ENCODE assay signal across 10 mouse cellular contexts in the genomic region with DNA sequence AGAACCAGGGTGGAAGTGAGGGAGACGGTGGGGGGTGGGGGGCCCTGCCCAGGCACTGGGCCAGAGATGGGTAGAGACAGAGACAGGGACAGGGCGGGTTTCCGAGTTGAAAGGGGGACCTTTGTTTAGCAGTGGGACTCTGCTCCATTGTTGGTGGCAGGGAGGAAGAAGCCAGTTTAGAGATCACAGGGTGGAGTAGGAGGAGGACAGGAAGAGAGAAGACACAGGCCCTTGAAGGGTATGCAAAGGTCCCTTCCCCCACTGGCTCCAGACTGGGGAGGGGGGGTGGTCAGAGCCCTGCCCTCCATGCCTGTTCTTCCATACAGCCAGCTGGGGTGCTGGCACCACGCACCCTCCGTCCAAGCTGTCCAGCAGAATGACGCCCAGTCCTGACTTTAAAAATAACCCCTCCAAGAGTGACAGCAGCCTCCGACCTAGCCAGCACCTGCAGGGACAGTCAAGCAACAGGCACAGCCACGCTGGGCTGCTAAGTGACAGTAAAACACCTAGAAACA. TPM values are rescaled to one million over a fixed set of nuclear protein-coding genes. Genes with fewer than 3 reads are reported as not detected.
DNase-seq lines count a peak whose midpoint lies in the region; ATAC-seq and TF ChIP-seq lines count a peak whose summit lies in the region.
"Had no signal": no experiment of that assay in that cellular context is flagged by ENCODE, and none has a peak within 500 bp of the region (broad histone marks: within the 10 kb centered on the region; RNA-seq: fewer than 3 reads in every experiment).

No protein-coding gene starts in this region.

- peaks cover 8% of the 10 kb centered on the region; the same call in 1 of the 2 replicates for H3K36me3 ChIP-seq in liver, adult 2 months (ENCODE audit: control insufficient read depth, insufficient read depth, low read length)
- H3K36me3 ChIP-seq in intestine, embryonic 15.5 days: peaks cover 5% of the 10 kb centered on the region; the same call in 1 of the 2 replicates
- H3K36me3 ChIP-seq: G1E had no signal

- H3K4me3 ChIP-seq in liver, adult 2 months (ENCODE audit: insufficient read depth, low read depth, low read length): no peak overlapping the region
- H3K4me3 ChIP-seq in intestine, embryonic 15.5 days (replicated peaks): no peak overlapping the region
- H3K4me3 ChIP-seq in lung, adult 2 months (replicated peaks; ENCODE audit: extremely low read depth, low read depth, low read length): peak overlapping the region; percentile 1

- peak overlapping the region; percentile 12; the same call in 1 of the 2 replicates for H3K9ac ChIP-seq in liver, adult 2 months (ENCODE audit: low read depth, low read length)
- H3K9ac ChIP-seq in intestine, embryonic 15.5 days: 0 out of 2 replicates have a peak overlapping the region, but pooled peaks have one; percentile 23

- H3K27ac ChIP-seq in liver, adult 2 months (replicated peaks; ENCODE audit: insufficient read depth, low read depth, low read length): peak overlapping the region; percentile 21; the same call in 1 of the 2 replicates
- peak overlapping the region; percentile 41 for H3K27ac ChIP-seq in intestine, embryonic 15.5 days

- no peaks in the 10 kb centered on the region for H3K9me3 ChIP-seq in intestine, embryonic 15.5 days
- H3K9me3 ChIP-seq: G1E had no signal

- 58% methylated on average over 8 of the region's 8 CpGs for whole genome bisulfite sequencing in liver, adult 2 months
- WGBS in intestine, embryonic 15.5 days: 36% methylated on average over 8 of the region's 8 CpGs
- WGBS in lung, adult 2 months: 19% methylated on average over 8 of the region's 8 CpGs

- no peak for TF ChIP-seq POLR2A in liver, adult 2 months (IDR thresholded peaks at IDR 0.05; ENCODE audit: extremely low read depth, insufficient read depth, low read length)
- TF ChIP-seq POLR2A in lung, adult 2 months (IDR thresholded peaks at IDR 0.05; ENCODE audit: borderline replicate concordance, extremely low read depth, low read depth, low read length): no peak

- H3K4me2 ChIP-seq in intestine, embryonic 15.5 days (replicated peaks): peak overlapping the region; percentile 13; the same call in 1 of the 2 replicates

- no peak for DNase-seq in liver, adult 2 months (ENCODE audit: extremely low read depth, low read depth, low spot score)
- DNase-seq in liver: no peak
- DNase-seq in gastrocnemius, postnatal 14 days: peak; percentile 70
- peak; percentile 60 for DNase-seq in lung, adult 2 months
- DNase-seq in retina, postnatal 1 day: no peak
- DNase-seq in T-cell, adult 2 months (ENCODE audit: low spot score): no peak

- H3K79me2 ChIP-seq in liver, adult 2 months (ENCODE audit: control insufficient read depth, insufficient read depth, low read length): peaks cover 40% of the 10 kb centered on the region

- intact Hi-C loops in gastrocnemius, postnatal 14 days (cut with DNase I; ENCODE audit: low total_unique reads): no loop called here

- no peak for ATAC-seq in intestine, embryonic 15.5 days
- no peak for ATAC-seq in inflammation-experienced regulatory T-cells, adult 6 months

- no peak for TF ChIP-seq CTCF in liver, adult 2 months (IDR thresholded peaks at IDR 0.05; ENCODE audit: low read depth, low read length)
- TF ChIP-seq CTCF in lung, adult 2 months (IDR thresholded peaks at IDR 0.05; ENCODE audit: insufficient read depth, low read length): no peak

- H3K27me3 ChIP-seq in liver, adult 2 months (ENCODE audit: control insufficient read depth, insufficient read depth, low read length): no peaks in the 10 kb centered on the region
- no peaks in the 10 kb centered on the region for H3K27me3 ChIP-seq in intestine, embryonic 15.5 days (replicated peaks)

- H3K4me1 ChIP-seq in liver, adult 2 months (ENCODE audit: control insufficient read depth, insufficient read depth, low read length): peaks cover 39% of the 10 kb centered on the region
- H3K4me1 ChIP-seq in intestine, embryonic 15.5 days (replicated peaks): peaks cover 89% of the 10 kb centered on the region
- H3K4me1 ChIP-seq in lung, adult 2 months (ENCODE audit: control insufficient read depth, insufficient read depth, low read length): peaks cover 72% of the 10 kb centered on the region

RNA-seq across cellular contexts. Expression of gene Jup, which starts 7.6 kb away (rescaled TPM):
- 18.3 and 27.5 TPM in 2 replicates for total RNA-seq in liver, adult 2 months (2014; rRNA removed)
- polyA plus RNA-seq in liver, adult 2 months (2012; rRNA removed): 69.5 and 86.0 TPM in 2 replicates
- 10 to 100 TPM; 88.5 to 89.4 TPM for total RNA-seq in gastrocnemius, postnatal 14 days (2021)
- 133 and 139 TPM in 2 replicates for polyA plus RNA-seq in intestine, embryonic 15.5 days (2015; fragmentation: Nextera tagmentation; extraction: Ambion mirVana)
- polyA plus RNA-seq in lung, adult 2 months (2012; rRNA removed): 631 and 728 TPM in 2 replicates
- polyA plus RNA-seq in inflammation-experienced regulatory T-cells, adult 6 months (2017; shearing (Covaris generic)): 1 to 10 TPM in 1 of 3 experiments, under 1 TPM in 1, not detected in 1; 0.36 to 1.4 TPM
- polyA plus RNA-seq: G1E had no signal

RNA-seq across cellular contexts. Expression of gene P3h4, which starts 24.6 kb away (rescaled TPM):
- 1.2 and 1.5 TPM in 2 replicates for total RNA-seq in liver, adult 2 months (2014; rRNA removed)
- polyA plus RNA-seq in liver, adult 2 months (2012; rRNA removed): 0.81 and 1.2 TPM in 2 replicates
- total RNA-seq in gastrocnemius, postnatal 14 days (2021): 10 to 100 TPM; 10.9 to 12.0 TPM
- 44.1 and 45.4 TPM in 2 replicates for polyA plus RNA-seq in intestine, embryonic 15.5 days (2015; fragmentation: Nextera tagmentation; extraction: Ambion mirVana)
- 40.6 and 53.9 TPM in 2 replicates for polyA plus RNA-seq in lung, adult 2 months (2012; rRNA removed)
- under 1 TPM in 1 of 3 experiments, not detected in 2; 0.92 TPM for polyA plus RNA-seq in inflammation-experienced regulatory T-cells, adult 6 months (2017; shearing (Covaris generic))
- total RNA-seq: G1E had no signal
- polyA plus RNA-seq: G1E had no signal

RNA-seq across cellular contexts. Expression of gene Fkbp10, which starts 25.5 kb away (rescaled TPM):
- total RNA-seq in liver, adult 2 months (2014; rRNA removed): 0.74 and 1.1 TPM in 2 replicates
- 1.7 and 1.9 TPM in 2 replicates for polyA plus RNA-seq in liver, adult 2 months (2012; rRNA removed)
- total RNA-seq in gastrocnemius, postnatal 14 days (2021): 10 to 100 TPM; 26.1 to 31.3 TPM
- 84.2 and 86.6 TPM in 2 replicates for polyA plus RNA-seq in intestine, embryonic 15.5 days (2015; fragmentation: Nextera tagmentation; extraction: Ambion mirVana)
- polyA plus RNA-seq in lung, adult 2 months (2012; rRNA removed): 41.5 and 42.5 TPM in 2 replicates
- 1 to 10 TPM in 1 of 3 experiments, not detected in 2; 2.9 TPM for polyA plus RNA-seq in inflammation-experienced regulatory T-cells, adult 6 months (2017; shearing (Covaris generic))
- polyA plus RNA-seq: G1E had no signal

RNA-seq across cellular contexts. Expression of gene Hap1, which starts 34.1 kb away (rescaled TPM):
- total RNA-seq in liver, adult 2 months (2014; rRNA removed): 0.65 and 1.3 TPM in 2 replicates
- polyA plus RNA-seq in liver, adult 2 months (2012; rRNA removed): 0.40 and 1.2 TPM in 2 replicates
- total RNA-seq in gastrocnemius, postnatal 14 days (2021): under 1 TPM; 0.66 to 0.82 TPM
- 13.9 and 15.5 TPM in 2 replicates for polyA plus RNA-seq in intestine, embryonic 15.5 days (2015; fragmentation: Nextera tagmentation; extraction: Ambion mirVana)
- 9.3 and 14.3 TPM in 2 replicates for polyA plus RNA-seq in lung, adult 2 months (2012; rRNA removed)
- polyA plus RNA-seq in inflammation-experienced regulatory T-cells, adult 6 months (2017; shearing (Covaris generic)): 1 to 10 TPM in 1 of 3 experiments, under 1 TPM in 2; 0.55 to 1.1 (median 0.70) TPM
- total RNA-seq: hematopoietic stem cell, adult 5-6 weeks had no signal
- polyA plus RNA-seq: G1E had no signal

RNA-seq across cellular contexts. Expression of gene Nt5c3b, which starts 51.6 kb away (rescaled TPM):
- total RNA-seq in liver, adult 2 months (2014; rRNA removed): 4.4 and 5.2 TPM in 2 replicates
- polyA plus RNA-seq in liver, adult 2 months (2012; rRNA removed): 3.9 and 4.8 TPM in 2 replicates
- 10 to 100 TPM; 13.2 to 13.3 TPM for total RNA-seq in gastrocnemius, postnatal 14 days (2021)
- polyA plus RNA-seq in intestine, embryonic 15.5 days (2015; fragmentation: Nextera tagmentation; extraction: Ambion mirVana): 94.2 and 100 TPM in 2 replicates
- polyA plus RNA-seq in lung, adult 2 months (2012; rRNA removed): 21.7 and 31.5 TPM in 2 replicates
- polyA plus RNA-seq in inflammation-experienced regulatory T-cells, adult 6 months (2017; shearing (Covaris generic)): 100 to 1,000 TPM; 124 to 134 (median 127) TPM

Comparison
In these comparisons a context has a peak if more than half of its experiments do, and no peak if none do; other contexts are left out.
1. DNase-seq: peak in gastrocnemius, postnatal 14 days (single experiment) and lung, adult 2 months (single experiment); none in liver, adult 2 months (single experiment), liver (single experiment), retina, postnatal 1 day (single experiment) and T-cell, adult 2 months (single experiment).
2. RNA of gene Jup, which starts 7.6 kb away (polyA plus RNA-seq): 631 to 728 TPM in lung, adult 2 months, 133 to 139 TPM in intestine, embryonic 15.5 days and 69.5 to 86.0 TPM in liver, adult 2 months; 0.36 to 1.4 TPM in inflammation-experienced regulatory T-cells, adult 6 months; every median in the first group is over 10 times any median in the second.
3. RNA of gene P3h4, which starts 24.6 kb away (polyA plus RNA-seq): 44.1 to 45.4 TPM in intestine, embryonic 15.5 days and 40.6 to 53.9 TPM in lung, adult 2 months; 0.81 to 1.2 TPM in liver, adult 2 months and 0.92 TPM in inflammation-experienced regulatory T-cells, adult 6 months; every median in the first group is over 10 times any median in the second.
4. RNA of gene Fkbp10, which starts 25.5 kb away (polyA plus RNA-seq): 84.2 to 86.6 TPM in intestine, embryonic 15.5 days and 41.5 to 42.5 TPM in lung, adult 2 months; 1.7 to 1.9 TPM in liver, adult 2 months and 2.9 TPM in inflammation-experienced regulatory T-cells, adult 6 months; every median in the first group is over 10 times any median in the second.